Mouse (Mus musculus): ENCODE measurements around the gene Gm20425.

DNA sequence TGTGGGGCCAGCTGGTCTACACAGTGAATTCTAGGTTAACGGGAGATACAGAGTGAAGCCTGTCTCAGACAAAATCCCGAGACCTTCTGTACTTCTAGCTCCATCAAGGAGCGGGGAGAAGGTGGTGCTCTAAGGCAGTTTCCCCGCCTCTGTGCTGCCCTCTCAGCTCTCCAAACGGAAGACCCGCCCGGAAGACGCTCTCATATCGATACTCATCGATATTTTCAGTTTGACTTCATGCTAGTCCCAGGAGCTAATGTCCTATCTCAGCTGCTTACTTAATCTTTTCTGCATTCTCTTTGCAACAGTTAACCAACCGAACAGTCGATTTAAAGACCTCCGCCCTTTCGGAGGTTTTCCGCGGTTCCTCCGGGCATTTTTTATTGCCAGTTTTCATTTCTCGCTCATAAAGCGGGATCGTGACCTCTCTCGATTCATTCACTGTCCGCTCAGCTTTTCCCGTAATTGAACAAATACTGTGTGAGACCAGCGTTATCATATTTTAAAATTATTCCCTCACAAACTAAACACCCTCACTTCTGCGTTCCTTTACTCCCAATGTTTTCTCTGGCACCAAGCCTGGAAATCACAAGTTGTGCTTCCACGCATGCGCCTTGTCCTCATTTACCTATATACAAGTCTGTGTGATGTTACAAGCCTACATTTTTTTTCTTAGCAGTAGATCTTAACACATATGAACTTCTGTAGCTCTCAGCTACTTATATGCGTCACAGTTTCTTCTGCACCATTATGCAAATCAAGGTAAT, 17.3 kb downstream of the Gm20425 start:
- TF ChIP-seq CTCF (conservative IDR thresholded peaks at IDR 0.05; ENCODE audit: low read length) (no peak), NANOG (IDR thresholded peaks at IDR 0.05; ENCODE audit: borderline replicate concordance, low read length) (no peak), POU5F1 (IDR thresholded peaks at IDR 0.05; ENCODE audit: borderline replicate concordance, low read length) (no peak)
